Mouse (Mus musculus) C2C12 (cell line): ENCODE measurements around the gene Tril. TPM values are rescaled to one million over a fixed set of nuclear protein-coding genes. Genes with fewer than 3 reads are reported as not detected.

Source experiments
- H3K27me3 ChIP-seq: one replicate; pipeline ENCODE4 v1.6.1; 2011; ENCODE audit not compliant: control insufficient read depth, insufficient read depth, insufficient read length
- H3K36me3 ChIP-seq: one replicate; pipeline ENCODE4 v1.6.1; 2011; ENCODE audit not compliant: control insufficient read depth, insufficient read depth
- H3K4me3 ChIP-seq: one replicate; pipeline ENCODE4 v1.5.1; 2011; ENCODE audit warnings: mild to moderate bottlenecking, control low read depth; ENCODE audit not compliant: poor library complexity, insufficient read depth, severe bottlenecking
- H3K79me2 ChIP-seq: one replicate; pipeline ENCODE4 v1.6.1; 2011; ENCODE audit not compliant: control insufficient read depth, insufficient read depth
- H3K79me3 ChIP-seq: one replicate; pipeline ENCODE4 v1.6.1; 2011; ENCODE audit warnings: low read depth, control low read depth
- H3ac ChIP-seq: one replicate; pipeline ENCODE3; 2011; ENCODE audit warnings: low read depth; ENCODE audit not compliant: control insufficient read depth, insufficient read length
- CEBPB ChIP-seq: IDR thresholded peaks from one replicate; pipeline ENCODE4 v1.6.1; 2011; ENCODE audit warnings: low read depth, mild to moderate bottlenecking, control low read depth, moderate library complexity
- CTCF ChIP-seq: IDR thresholded peaks from one replicate; pipeline ENCODE4 v1.5.1; 2011; ENCODE audit not compliant: control insufficient read depth, insufficient read depth, insufficient read length
- FOSL1 ChIP-seq: IDR thresholded peaks from one replicate; pipeline ENCODE4 v1.8.0; 2011; ENCODE audit warnings: mild to moderate bottlenecking, low read length; ENCODE audit not compliant: poor library complexity, insufficient read depth, severe bottlenecking
- MAX ChIP-seq: IDR thresholded peaks from one replicate; pipeline ENCODE4 v1.6.1; 2011; ENCODE audit warnings: mild to moderate bottlenecking, control low read depth
- MYOD1 ChIP-seq: IDR thresholded peaks from one replicate; pipeline ENCODE4 v1.6.1; 2011; ENCODE audit warnings: low read depth; ENCODE audit not compliant: control insufficient read depth, insufficient read length
- MYOG ChIP-seq: IDR thresholded peaks from one replicate; pipeline ENCODE4 v1.6.1; 2011; ENCODE audit not compliant: control insufficient read depth, insufficient read length; ENCODE audit errors: extremely low read depth
- USF1 ChIP-seq: IDR thresholded peaks from one replicate; pipeline ENCODE4 v1.6.1; 2011; ENCODE audit warnings: low read depth, mild to moderate bottlenecking, control low read depth, moderate library complexity
- polyA plus RNA-seq: library from polyadenylated mRNA; unstranded; fragments of >200 nt; fragmentation: generic; extraction: Trizol; gene quantifications from one replicate; pipeline ENCODE4 v1.2.1, GENCODE M21; 2012; ENCODE audit warnings: missing spikeins

The Tril gene
- polyA plus RNA-seq, 1 experiment, result 0.12 TPM

GRCm38 (mm10) chr6:53804145-53804544 lies 16.5 kb downstream of the Tril start:
- Histone ChIP-seq H3K27me3 (no peaks in the 10 kb centered on the region), H3K79me2 (no peaks in the 10 kb centered on the region), H3K36me3 (no peaks in the 10 kb centered on the region), H3K79me3 (no peaks in the 10 kb centered on the region), H3ac (no peak overlapping the region), H3K4me3 (no peak overlapping the region)
- TF ChIP-seq CTCF, result no peak
- peak; percentile 90 for TF ChIP-seq MAX

GRCm38 (mm10) chr6:53803551-53803950 lies 17.1 kb downstream of the Tril start:
- H3K79me3 ChIP-seq, result no peaks in the 10 kb centered on the region
- H3K79me2 ChIP-seq, result no peaks in the 10 kb centered on the region
- H3ac ChIP-seq, result no peak overlapping the region
- H3K4me3 ChIP-seq, result no peak overlapping the region
- no peaks in the 10 kb centered on the region for H3K36me3 ChIP-seq
- no peak for TF ChIP-seq USF1
- TF ChIP-seq MYOD1, result no peak
- TF ChIP-seq CEBPB, result no peak
- no peak for TF ChIP-seq FOSL1
- no peak for TF ChIP-seq MAX
- no peak for TF ChIP-seq MYOG
- TF ChIP-seq CTCF, result no peak
- no peaks in the 10 kb centered on the region for H3K27me3 ChIP-seq

DNA sequence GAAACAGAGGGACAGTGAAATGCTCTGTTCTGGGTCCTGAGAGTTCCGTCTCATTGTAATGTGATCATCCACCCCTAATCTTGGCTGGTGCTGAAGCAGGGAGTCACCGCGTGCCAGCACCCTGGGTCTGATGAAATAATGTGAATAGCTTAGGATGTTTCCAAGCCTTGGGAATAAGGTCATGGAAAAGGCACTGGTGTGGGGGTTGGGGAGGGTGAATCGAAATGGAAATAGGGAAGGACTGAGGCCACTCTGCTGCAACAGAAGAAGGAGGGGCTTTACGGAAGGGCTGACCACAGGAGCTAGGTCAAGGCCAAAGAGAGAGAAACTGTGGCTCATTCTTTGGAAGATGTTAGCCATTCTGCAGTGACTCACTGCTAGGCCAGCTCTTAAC lies 18.7 kb downstream of the Tril start:
- TF ChIP-seq MYOD1 (no peak), CEBPB (peak; percentile 70), FOSL1 (no peak), MAX (peak; percentile 82)
- Histone ChIP-seq H3K4me3 (no peak overlapping the region), H3K79me3 (no peaks in the 10 kb centered on the region), H3ac (no peak overlapping the region), H3K36me3 (no peaks in the 10 kb centered on the region), H3K27me3 (no peaks in the 10 kb centered on the region), H3K79me2 (no peaks in the 10 kb centered on the region)

DNA sequence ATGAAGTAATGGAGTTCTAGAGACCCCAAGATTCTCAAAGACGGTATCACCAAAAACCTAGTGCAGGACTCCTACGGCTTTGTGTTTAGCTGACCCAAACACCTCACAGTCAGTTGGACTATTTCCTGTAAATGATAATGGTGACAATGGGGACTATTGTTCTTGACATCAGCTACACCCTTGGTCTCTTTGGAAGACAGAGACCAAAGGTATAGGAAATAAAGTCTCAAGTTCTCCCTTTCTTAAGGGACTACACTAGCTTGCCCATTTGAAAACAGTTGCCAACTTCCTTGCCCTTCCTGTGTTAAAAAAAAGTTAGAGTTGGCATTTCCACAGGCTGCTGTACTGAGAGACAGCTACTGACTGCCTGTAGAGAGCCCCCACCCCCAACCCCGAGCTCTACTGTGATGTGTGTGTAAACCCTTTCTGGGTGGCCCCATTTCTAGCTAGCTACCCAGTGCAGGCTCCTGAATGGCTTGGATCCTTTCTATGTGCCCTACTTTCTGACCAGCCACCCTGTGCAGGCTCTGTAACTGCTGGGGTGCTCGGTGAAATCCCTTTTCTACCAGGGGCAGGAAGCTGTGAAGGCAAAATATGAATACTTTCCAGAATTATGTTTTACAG lies 19.2 kb downstream of the Tril start:
- TF ChIP-seq USF1 (no peak), MYOG (no peak), CTCF (no peak), CEBPB (no peak), FOSL1 (no peak), MYOD1 (no peak), MAX (no peak)
- no peak overlapping the region for H3K4me3 ChIP-seq

GRCm38 (mm10) chr6:53798865-53799264 lies 21.8 kb downstream of the Tril start:
- Histone ChIP-seq H3ac (no peak overlapping the region), H3K79me3 (no peaks in the 10 kb centered on the region), H3K36me3 (no peaks in the 10 kb centered on the region), H3K4me3 (no peak overlapping the region), H3K27me3 (peaks cover 3% of the 10 kb centered on the region), H3K79me2 (no peaks in the 10 kb centered on the region)
- TF ChIP-seq CEBPB, result no peak
- no peak for TF ChIP-seq CTCF
- no peak for TF ChIP-seq MYOD1
- TF ChIP-seq FOSL1, result no peak
- no peak for TF ChIP-seq MAX
- no peak for TF ChIP-seq MYOG
- TF ChIP-seq USF1, result no peak

More for the DNA sequence above, 19.2 kb downstream of the Tril start:
- Histone ChIP-seq H3ac (no peak overlapping the region), H3K79me2 (no peaks in the 10 kb centered on the region), H3K79me3 (no peaks in the 10 kb centered on the region), H3K27me3 (no peaks in the 10 kb centered on the region), H3K36me3 (no peaks in the 10 kb centered on the region)

DNA sequence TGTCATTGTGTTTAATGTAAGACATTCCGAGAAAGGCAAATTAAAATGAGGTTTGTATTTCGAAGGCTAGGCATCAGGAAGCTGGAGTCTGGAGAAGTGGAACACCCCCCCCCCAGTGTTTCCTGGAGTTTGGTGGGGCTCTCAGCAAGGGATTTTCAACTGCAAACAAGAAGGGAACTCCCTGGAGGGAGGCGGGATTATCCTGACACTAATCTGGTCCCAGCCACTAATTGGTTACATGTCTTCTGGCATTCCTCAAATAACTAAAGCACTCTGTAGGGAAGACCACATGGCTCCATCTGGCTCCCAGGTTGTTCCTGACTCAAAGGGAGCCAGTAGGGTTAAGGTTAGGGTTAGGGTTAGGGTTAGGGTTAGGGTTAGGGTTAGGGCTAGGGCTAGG lies 23.8 kb downstream of the Tril start:
- no peak overlapping the region for H3ac ChIP-seq
- TF ChIP-seq CEBPB, result no peak
- TF ChIP-seq FOSL1, result no peak
- TF ChIP-seq MYOD1, result no peak
- no peak for TF ChIP-seq USF1
- TF ChIP-seq CTCF, result no peak
- TF ChIP-seq MYOG, result no peak
- TF ChIP-seq MAX, result no peak
- H3K79me3 ChIP-seq, result no peaks in the 10 kb centered on the region
- no peaks in the 10 kb centered on the region for H3K36me3 ChIP-seq
- peaks cover 3% of the 10 kb centered on the region for H3K27me3 ChIP-seq
- no peak overlapping the region for H3K4me3 ChIP-seq
- H3K79me2 ChIP-seq, result no peaks in the 10 kb centered on the region
